Mouse (Mus musculus) lung, embryonic 16.5 days (tissue): ENCODE data around the gene Bbs9. TPM values are rescaled to one million over a fixed set of nuclear protein-coding genes. Genes with fewer than 3 reads are reported as not detected.
A peak's percentile ranks its signal among the peaks of the same experiment; 100 is the strongest.

ENCODE experiments used
- ATAC-seq: fragments of 200-750 bp; cut with Nextera tagmentation; 2 replicates; pipeline ENCODE4 v1.8.0; 2017; ENCODE audit warnings: low read depth, mild to moderate bottlenecking, moderate library complexity
- H3K27ac ChIP-seq: fragments of 300-500 bp; sonication (generic); 2 replicates; pipeline ENCODE4 v1.5.1; 2014; ENCODE audit warnings: mild to moderate bottlenecking, control low read depth, low read length
- H3K27me3 ChIP-seq: fragments of 300-500 bp; sonication (generic); 2 replicates; pipeline ENCODE4 v1.6.1; 2014; ENCODE audit warnings: low read depth, low read length, mixed read lengths; ENCODE audit not compliant: control insufficient read depth, insufficient read depth
- H3K36me3 ChIP-seq: fragments of 300-500 bp; sonication (generic); 2 replicates; pipeline ENCODE4 v1.6.1; 2014; ENCODE audit warnings: low read length; ENCODE audit not compliant: control insufficient read depth, insufficient read depth
- H3K4me1 ChIP-seq: fragments of 300-500 bp; sonication (generic); replicated peaks from 2 replicates; pipeline ENCODE4 v1.6.1; 2014; ENCODE audit warnings: low read length, mixed read lengths; ENCODE audit not compliant: control insufficient read depth, insufficient read depth
- H3K4me2 ChIP-seq: fragments of 300-500 bp; sonication (generic); 2 replicates; pipeline ENCODE4 v1.6.1; 2014; ENCODE audit warnings: low read depth, low read length, control low read depth
- H3K4me3 ChIP-seq: fragments of 300-500 bp; sonication (generic); 2 replicates; pipeline ENCODE4 v1.5.1; 2014; ENCODE audit warnings: mild to moderate bottlenecking, low read length, control low read depth
- H3K9ac ChIP-seq: fragments of 300-500 bp; sonication (generic); 2 replicates; pipeline ENCODE4 v1.6.1; 2014; ENCODE audit warnings: low read length, control low read depth
- H3K9me3 ChIP-seq: fragments of 300-500 bp; sonication (generic); 2 replicates; pipeline ENCODE4 v1.6.1; 2016; ENCODE audit warnings: low read length; ENCODE audit not compliant: control insufficient read depth
- WGBS: fragments of 180-500 bp; shearing (Covaris S2); extraction: QIAGEN DNeasy Blood & Tissue Kit; methylation state at CpG from one replicate; pipeline ENCODE4 v1.1.7; 2014; 5-methylcytosine and 5-hydroxymethylcytosine counted together
- polyA plus RNA-seq: library from polyadenylated mRNA; unstranded; fragments of >200 nt; fragmentation: Nextera tagmentation; extraction: Ambion mirVana; gene quantifications from 2 replicates; pipeline ENCODE4 v1.2.1, GENCODE M21; 2015

Bbs9 gene
- polyA plus RNA-seq, 1 experiment from 2014 or later: 16.0 TPM

DNA sequence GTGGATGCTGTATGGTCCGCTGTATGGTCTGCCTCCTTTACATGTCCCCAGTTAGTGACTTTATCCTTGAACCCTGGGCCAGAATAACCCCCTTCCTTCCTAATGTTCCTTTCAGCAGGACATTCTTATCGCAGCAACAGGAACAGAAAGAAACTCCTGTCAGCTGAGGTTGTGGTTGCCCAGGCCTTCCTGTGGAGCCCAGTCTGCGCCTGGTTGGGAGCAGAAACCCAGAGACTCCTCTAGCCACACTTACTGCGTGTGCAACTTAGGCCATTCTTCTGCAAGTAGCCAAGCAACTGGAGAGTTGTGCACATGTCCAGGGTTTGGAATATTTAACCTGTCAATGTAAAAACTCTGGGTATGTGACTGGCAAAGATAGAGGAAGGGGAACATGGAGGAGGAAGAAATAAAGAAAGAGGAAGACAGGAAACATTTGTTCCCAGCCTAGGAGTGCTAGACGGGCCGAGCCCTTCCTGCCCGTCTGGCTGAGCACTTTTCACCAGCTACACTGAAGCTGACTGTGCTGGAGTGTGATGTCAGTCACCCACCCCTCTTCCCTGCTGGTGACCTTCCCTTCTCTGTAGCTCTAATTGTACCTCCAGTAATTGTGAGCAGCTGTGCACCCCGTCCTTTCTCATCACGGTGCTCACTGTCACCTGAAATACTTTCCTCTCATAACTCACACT, 339.0 kb downstream of the Bbs9 start:
- H3K9ac ChIP-seq: no peak overlapping the region
- H3K4me1 ChIP-seq: no peaks in the 10 kb centered on the region
- H3K36me3 ChIP-seq: no peaks in the 10 kb centered on the region
- WGBS: 45% methylated on average over 9 of the region's 9 CpGs
- H3K4me2 ChIP-seq: no peak overlapping the region
- H3K27ac ChIP-seq: no peak overlapping the region
- ATAC-seq: no peak; the same call in 1 of the 2 replicates
- no peak overlapping the region for H3K4me3 ChIP-seq
- H3K9me3 ChIP-seq: no peaks in the 10 kb centered on the region
- no peaks in the 10 kb centered on the region for H3K27me3 ChIP-seq

DNA sequence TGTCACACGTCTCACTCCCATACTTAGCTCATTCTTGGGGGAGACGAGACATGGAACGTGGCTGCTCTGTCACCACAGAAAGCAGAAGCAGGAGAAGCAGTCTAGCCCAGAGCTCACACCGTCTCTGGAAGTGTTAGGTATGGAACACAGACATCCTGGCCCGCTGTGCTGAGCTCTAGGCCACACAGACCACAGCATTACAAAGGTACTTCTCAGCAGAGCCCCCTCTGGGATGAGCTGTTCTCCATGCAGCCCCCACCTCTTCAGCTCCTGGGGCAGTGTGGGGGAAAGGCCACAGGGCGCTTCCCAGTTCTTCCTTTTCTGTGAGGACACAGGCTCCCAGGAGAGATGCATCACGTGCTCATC, 339.6 kb downstream of the Bbs9 start:
- Histone ChIP-seq H3K9me3 (no peaks in the 10 kb centered on the region), H3K27me3 (no peaks in the 10 kb centered on the region), H3K9ac (no peak overlapping the region), H3K36me3 (no peaks in the 10 kb centered on the region), H3K27ac (no peak overlapping the region), H3K4me2 (no peak overlapping the region), H3K4me1 (no peaks in the 10 kb centered on the region), H3K4me3 (no peak overlapping the region)
- 48% methylated on average over 7 of the region's 7 CpGs for WGBS
- ATAC-seq: peak; percentile 19; the same call in 1 of the 2 replicates

DNA sequence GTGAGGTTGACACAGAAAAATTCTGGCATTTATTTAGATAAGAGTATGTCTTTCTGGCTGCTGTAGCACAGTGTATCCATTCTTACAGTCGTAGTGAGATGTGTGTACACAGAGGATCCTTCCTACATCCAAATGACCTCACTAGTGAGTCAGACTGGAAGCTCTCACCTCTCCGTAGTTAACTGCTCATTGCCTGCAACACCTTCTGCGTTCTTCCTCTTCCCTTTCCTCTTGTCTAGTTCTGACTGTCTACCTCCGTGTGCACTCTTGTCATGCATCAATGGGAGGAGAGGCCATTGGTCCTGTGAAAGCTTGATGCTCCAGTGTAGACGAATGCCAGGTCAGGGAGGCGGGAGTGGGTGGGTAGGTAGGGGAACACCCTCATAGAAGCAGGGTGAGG, 344.0 kb downstream of the Bbs9 start:
- no peaks in the 10 kb centered on the region for H3K9me3 ChIP-seq
- WGBS: 75% methylated on average over 6 of the region's 6 CpGs
- H3K27me3 ChIP-seq: no peaks in the 10 kb centered on the region
- H3K4me1 ChIP-seq: peaks cover 5% of the 10 kb centered on the region; the same call in 1 of the 2 replicates
- H3K4me2 ChIP-seq: no peak overlapping the region
- no peak overlapping the region for H3K4me3 ChIP-seq
- H3K36me3 ChIP-seq: no peaks in the 10 kb centered on the region
- no peak overlapping the region for H3K9ac ChIP-seq
- H3K27ac ChIP-seq: no peak overlapping the region
- no peak for ATAC-seq

DNA sequence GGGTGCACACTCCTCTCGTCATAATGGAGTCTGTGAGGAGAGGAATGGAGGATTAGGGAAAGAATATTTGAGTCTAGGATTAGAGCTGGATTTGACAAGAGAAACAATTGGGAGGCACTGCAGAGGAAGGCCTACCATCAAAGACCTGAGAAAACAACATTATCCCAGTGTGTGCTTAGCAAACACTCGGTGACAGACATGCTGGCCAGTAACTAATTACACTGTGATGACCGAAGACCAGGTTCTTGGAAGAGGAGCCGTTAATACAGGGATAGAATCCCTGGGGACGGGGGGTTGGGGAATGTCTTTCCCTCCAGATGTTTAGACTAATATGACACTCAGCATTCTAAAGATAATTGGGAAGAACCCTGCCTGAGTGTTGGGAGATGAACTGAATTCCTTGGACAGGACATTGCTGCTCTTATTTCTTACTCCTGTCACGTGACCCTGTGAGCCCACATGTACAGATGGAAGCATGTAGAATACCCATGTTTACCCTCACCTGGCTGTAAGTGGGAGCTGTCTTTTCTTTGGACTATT, 345.2 kb downstream of the Bbs9 start:
- H3K36me3 ChIP-seq: no peaks in the 10 kb centered on the region
- H3K27me3 ChIP-seq: no peaks in the 10 kb centered on the region
- no peak overlapping the region for H3K9ac ChIP-seq
- H3K9me3 ChIP-seq: no peaks in the 10 kb centered on the region
- peaks cover 5% of the 10 kb centered on the region; the same call in 1 of the 2 replicates for H3K4me1 ChIP-seq
- no peak overlapping the region for H3K4me3 ChIP-seq
- WGBS: 16% methylated on average over 6 of the region's 6 CpGs
- no peak overlapping the region for H3K27ac ChIP-seq
- peak; percentile 79 for ATAC-seq
- no peak overlapping the region for H3K4me2 ChIP-seq

GRCm38 (mm10) chr9:22822770-22823169, 347.3 kb downstream of the Bbs9 start:
- Histone ChIP-seq H3K4me3 (no peak overlapping the region), H3K4me1 (peaks cover 7% of the 10 kb centered on the region; the same call in 1 of the 2 replicates), H3K36me3 (no peaks in the 10 kb centered on the region), H3K9ac (no peak overlapping the region), H3K27ac (no peak overlapping the region), H3K27me3 (no peaks in the 10 kb centered on the region), H3K4me2 (no peak overlapping the region), H3K9me3 (no peaks in the 10 kb centered on the region)
- WGBS: 45% methylated on average over 5 of the region's 5 CpGs
- ATAC-seq: no peak

DNA sequence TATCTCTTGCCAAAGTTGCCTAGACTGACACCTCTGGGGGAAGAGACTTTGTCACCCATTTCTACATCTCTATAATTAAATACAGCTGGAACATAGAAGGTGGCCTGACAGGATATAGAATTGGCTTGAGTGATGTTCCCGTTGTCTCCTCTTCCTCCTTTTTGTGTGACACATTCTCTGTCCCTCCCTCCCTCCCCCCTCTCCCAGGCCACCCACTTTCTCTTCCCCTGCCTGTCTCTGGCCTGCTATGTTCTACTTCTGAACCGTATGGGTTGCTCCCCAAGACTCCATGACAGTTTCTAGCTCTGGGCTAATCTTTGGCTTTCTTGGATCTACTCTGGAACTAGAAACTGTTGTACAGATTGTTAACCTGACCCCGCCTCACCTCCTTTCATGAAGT, 348.3 kb downstream of the Bbs9 start:
- Histone ChIP-seq H3K9me3 (no peaks in the 10 kb centered on the region), H3K4me3 (no peak overlapping the region), H3K4me2 (no peak overlapping the region), H3K9ac (no peak overlapping the region), H3K4me1 (peaks cover 7% of the 10 kb centered on the region; the same call in 1 of the 2 replicates), H3K27me3 (no peaks in the 10 kb centered on the region), H3K27ac (no peak overlapping the region), H3K36me3 (no peaks in the 10 kb centered on the region)
- no peak for ATAC-seq
- 61% methylated on average over 3 of the region's 3 CpGs for WGBS

DNA sequence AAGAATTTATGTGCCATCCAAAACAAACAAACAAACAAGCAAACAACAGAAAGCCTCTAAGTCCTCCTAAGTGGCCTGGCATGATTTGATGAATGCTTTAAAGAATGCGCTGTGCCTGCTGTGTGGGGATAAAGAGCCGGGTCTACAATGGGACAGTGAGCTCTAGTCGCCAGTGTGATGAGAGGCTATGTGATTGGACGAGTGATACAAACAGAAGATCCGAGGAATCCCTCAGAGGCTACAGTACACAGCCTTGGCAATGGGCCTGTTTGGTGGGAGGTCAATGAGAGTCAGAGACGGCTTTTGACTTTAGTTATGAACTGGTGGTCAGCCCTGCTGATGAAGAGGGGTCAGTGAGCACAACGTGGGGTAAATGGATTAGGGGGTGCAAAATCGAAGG, 349.4 kb downstream of the Bbs9 start:
- no peak overlapping the region for H3K4me2 ChIP-seq
- no peaks in the 10 kb centered on the region for H3K36me3 ChIP-seq
- no peaks in the 10 kb centered on the region for H3K27me3 ChIP-seq
- ATAC-seq: 0 out of 2 replicates have a peak, but pooled peaks have one; percentile 39
- no peak overlapping the region for H3K27ac ChIP-seq
- WGBS: 53% methylated on average over 8 of the region's 8 CpGs
- H3K9me3 ChIP-seq: no peaks in the 10 kb centered on the region
- peaks cover 7% of the 10 kb centered on the region; the same call in 1 of the 2 replicates for H3K4me1 ChIP-seq
- no peak overlapping the region for H3K9ac ChIP-seq
- no peak overlapping the region for H3K4me3 ChIP-seq

GRCm38 (mm10) chr9:22826571-22826990, 351.1 kb downstream of the Bbs9 start:
- H3K9me3 ChIP-seq: no peaks in the 10 kb centered on the region
- no peak overlapping the region for H3K27ac ChIP-seq
- H3K4me1 ChIP-seq: 0 out of 2 replicates have a peak, but pooled peaks cover 2% of the 10 kb centered on the region
- H3K27me3 ChIP-seq: no peaks in the 10 kb centered on the region
- no peak overlapping the region for H3K4me2 ChIP-seq
- H3K9ac ChIP-seq: no peak overlapping the region
- H3K36me3 ChIP-seq: no peaks in the 10 kb centered on the region
- no peak overlapping the region for H3K4me3 ChIP-seq
- 46% methylated on average over 3 of the region's 3 CpGs for WGBS
- ATAC-seq: no peak

DNA sequence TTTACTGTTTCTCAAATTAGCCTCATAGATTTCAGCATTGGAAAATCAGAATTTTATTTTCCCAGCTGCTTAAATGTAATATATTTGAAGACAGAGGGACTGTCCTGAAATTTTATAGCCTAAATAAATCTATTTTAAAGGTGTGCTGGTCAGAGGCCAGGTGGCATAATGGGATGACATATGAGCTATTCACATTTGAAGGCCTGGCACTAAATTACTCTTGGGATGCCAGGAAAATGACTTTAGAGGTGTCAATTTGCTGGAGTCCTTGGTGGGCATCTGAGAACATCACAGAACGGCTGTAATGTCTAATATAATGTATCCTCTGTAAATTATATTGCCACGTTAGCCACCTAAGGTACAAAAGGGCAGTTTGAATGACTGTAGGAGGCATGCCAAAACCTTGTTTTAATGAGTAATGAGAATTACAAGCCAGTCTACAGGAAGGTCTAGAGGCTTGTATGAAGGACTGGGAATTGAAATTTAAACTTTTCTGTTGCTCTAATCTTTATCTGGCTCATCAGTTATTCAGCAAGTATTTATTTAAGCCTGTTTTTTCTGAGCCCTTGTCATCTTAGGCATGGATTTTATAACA, 351.8 kb downstream of the Bbs9 start:
- WGBS: 66% methylated on average over 2 of the region's 2 CpGs
- Histone ChIP-seq H3K27ac (no peak overlapping the region), H3K9me3 (no peaks in the 10 kb centered on the region), H3K36me3 (no peaks in the 10 kb centered on the region), H3K4me1 (0 out of 2 replicates have a peak, but pooled peaks cover 2% of the 10 kb centered on the region), H3K27me3 (no peaks in the 10 kb centered on the region), H3K4me2 (no peak overlapping the region), H3K9ac (no peak overlapping the region), H3K4me3 (no peak overlapping the region)
- ATAC-seq: no peak
